Mouse (Mus musculus): ENCODE results near the gene Lrp1. TPM values are rescaled to one million over a fixed set of nuclear protein-coding genes. Genes with fewer than 3 reads are reported as not detected.

Gene Lrp1
- polyA plus RNA-seq, 1 experiment from 2014 or later = 67.1 TPM

GRCm38 (mm10) chr10:127581291-127581690, 39.7 kb downstream of the Lrp1 start:
- Histone ChIP-seq H3K27ac (ENCODE audit: low read depth, low read length) (no peak overlapping the region), H3K27me3 (ENCODE audit: control insufficient read depth, insufficient read depth, low read length) (no peaks in the 10 kb centered on the region), H3K36me3 (ENCODE audit: control insufficient read depth, insufficient read depth, low read length) (peaks cover 15% of the 10 kb centered on the region), H3K4me2 (replicated peaks; ENCODE audit: low read depth, low read length) (no peak overlapping the region), H3K4me1 (replicated peaks; ENCODE audit: control insufficient read depth, insufficient read depth, low read length) (no peaks in the 10 kb centered on the region), H3K9me3 (ENCODE audit: control insufficient read depth, low read length) (no peaks in the 10 kb centered on the region), H3K9ac (ENCODE audit: low read depth, low read length) (no peak overlapping the region), H3K4me3 (ENCODE audit: low read depth, low read length) (no peak overlapping the region)
- WGBS = 91% methylated on average over 9 of the region's 9 CpGs
- ATAC-seq (ENCODE audit: low FRiP score) = no peak
- DNase-seq (ENCODE audit: low spot score) = no peak

DNA sequence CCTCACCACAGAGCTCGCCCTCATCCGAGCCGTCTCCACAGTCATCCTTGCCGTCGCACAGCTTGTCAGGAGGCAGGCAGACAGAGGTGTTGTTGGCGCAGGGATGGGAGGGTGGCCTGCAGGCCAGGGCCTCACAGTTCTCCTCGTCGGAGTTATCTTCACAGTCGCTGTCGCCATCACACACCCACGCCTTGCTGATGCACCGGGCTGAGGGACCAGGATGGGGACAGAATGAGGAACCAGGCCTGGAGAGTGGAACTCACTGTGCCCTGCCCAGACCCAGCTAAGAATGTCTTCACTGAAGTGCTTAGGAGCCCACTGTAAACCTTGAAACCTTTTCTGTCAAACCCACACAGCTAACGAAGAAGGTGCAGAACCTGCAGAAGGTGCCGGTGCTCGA, 43.0 kb downstream of the Lrp1 start:
- no peak for DNase-seq (ENCODE audit: low spot score)
- no peak overlapping the region for H3K4me3 ChIP-seq (ENCODE audit: low read depth, low read length)
- H3K4me2 ChIP-seq (replicated peaks; ENCODE audit: low read depth, low read length) = no peak overlapping the region
- H3K4me1 ChIP-seq (replicated peaks; ENCODE audit: control insufficient read depth, insufficient read depth, low read length) = no peaks in the 10 kb centered on the region
- no peak overlapping the region for H3K27ac ChIP-seq (ENCODE audit: low read depth, low read length)
- H3K27me3 ChIP-seq (ENCODE audit: control insufficient read depth, insufficient read depth, low read length) = no peaks in the 10 kb centered on the region
- H3K36me3 ChIP-seq (ENCODE audit: control insufficient read depth, insufficient read depth, low read length) = peaks cover 30% of the 10 kb centered on the region
- no peaks in the 10 kb centered on the region for H3K9me3 ChIP-seq (ENCODE audit: control insufficient read depth, low read length)
- ATAC-seq (ENCODE audit: low FRiP score) = no peak
- H3K9ac ChIP-seq (ENCODE audit: low read depth, low read length) = no peak overlapping the region
- WGBS = 91% methylated on average over 15 of the region's 15 CpGs

GRCm38 (mm10) chr10:127577156-127577555, 43.8 kb downstream of the Lrp1 start:
- Histone ChIP-seq H3K9ac (ENCODE audit: low read depth, low read length) (no peak overlapping the region), H3K4me2 (replicated peaks; ENCODE audit: low read depth, low read length) (no peak overlapping the region), H3K36me3 (ENCODE audit: control insufficient read depth, insufficient read depth, low read length) (peaks cover 30% of the 10 kb centered on the region), H3K4me3 (ENCODE audit: low read depth, low read length) (no peak overlapping the region), H3K27me3 (ENCODE audit: control insufficient read depth, insufficient read depth, low read length) (no peaks in the 10 kb centered on the region), H3K4me1 (replicated peaks; ENCODE audit: control insufficient read depth, insufficient read depth, low read length) (no peaks in the 10 kb centered on the region), H3K27ac (ENCODE audit: low read depth, low read length) (no peak overlapping the region), H3K9me3 (ENCODE audit: control insufficient read depth, low read length) (no peaks in the 10 kb centered on the region)
- no peak for DNase-seq (ENCODE audit: low spot score)
- no peak for ATAC-seq (ENCODE audit: low FRiP score)
- 88% methylated on average over 9 of the region's 9 CpGs for WGBS

GRCm38 (mm10) chr10:127576381-127576961, 44.5 kb downstream of the Lrp1 start:
- Histone ChIP-seq H3K9ac (ENCODE audit: low read depth, low read length) (no peak overlapping the region), H3K4me2 (replicated peaks; ENCODE audit: low read depth, low read length) (no peak overlapping the region), H3K9me3 (ENCODE audit: control insufficient read depth, low read length) (no peaks in the 10 kb centered on the region), H3K27me3 (ENCODE audit: control insufficient read depth, insufficient read depth, low read length) (no peaks in the 10 kb centered on the region), H3K4me3 (ENCODE audit: low read depth, low read length) (no peak overlapping the region), H3K27ac (ENCODE audit: low read depth, low read length) (no peak overlapping the region), H3K4me1 (replicated peaks; ENCODE audit: control insufficient read depth, insufficient read depth, low read length) (no peaks in the 10 kb centered on the region), H3K36me3 (ENCODE audit: control insufficient read depth, insufficient read depth, low read length) (peaks cover 29% of the 10 kb centered on the region)
- no peak for ATAC-seq (ENCODE audit: low FRiP score)
- peak; percentile 48 for DNase-seq (ENCODE audit: low spot score)
- WGBS = 67% methylated on average over 18 of the region's 18 CpGs

DNA sequence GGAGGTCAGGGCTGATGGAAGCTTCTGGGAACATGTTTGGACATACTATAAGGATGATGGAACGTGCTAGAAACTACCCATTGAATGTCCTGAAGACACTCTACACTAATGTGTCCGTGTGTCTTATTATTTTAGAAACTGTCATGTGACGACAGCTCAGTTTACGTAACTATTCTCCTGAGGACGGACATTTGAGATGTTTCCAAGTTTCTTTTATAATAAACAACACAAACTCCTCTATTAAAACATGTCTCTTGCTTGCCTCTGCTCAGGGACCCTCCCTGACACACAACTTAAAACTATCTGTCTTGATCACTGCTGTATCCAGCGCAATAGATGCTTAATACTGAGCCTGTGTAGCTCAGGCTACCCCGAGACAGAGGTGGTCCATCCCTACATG, 45.2 kb downstream of the Lrp1 start:
- H3K9ac ChIP-seq (ENCODE audit: low read depth, low read length) = no peak overlapping the region
- WGBS = 90% methylated on average over 7 of the region's 7 CpGs
- no peaks in the 10 kb centered on the region for H3K27me3 ChIP-seq (ENCODE audit: control insufficient read depth, insufficient read depth, low read length)
- H3K4me1 ChIP-seq (replicated peaks; ENCODE audit: control insufficient read depth, insufficient read depth, low read length) = no peaks in the 10 kb centered on the region
- no peak overlapping the region for H3K4me3 ChIP-seq (ENCODE audit: low read depth, low read length)
- DNase-seq (ENCODE audit: low spot score) (no peak), ATAC-seq (ENCODE audit: low FRiP score) (no peak)
- peaks cover 31% of the 10 kb centered on the region for H3K36me3 ChIP-seq (ENCODE audit: control insufficient read depth, insufficient read depth, low read length)
- H3K4me2 ChIP-seq (replicated peaks; ENCODE audit: low read depth, low read length) = no peak overlapping the region
- no peaks in the 10 kb centered on the region for H3K9me3 ChIP-seq (ENCODE audit: control insufficient read depth, low read length)
- H3K27ac ChIP-seq (ENCODE audit: low read depth, low read length) = no peak overlapping the region

- H3K4me3 ChIP-seq (ENCODE audit: low read depth, low read length) = no peak overlapping the region
- H3K27me3 ChIP-seq (ENCODE audit: control insufficient read depth, insufficient read depth, low read length) = no peaks in the 10 kb centered on the region
- no peak overlapping the region for H3K9ac ChIP-seq (ENCODE audit: low read depth, low read length)
- 86% methylated on average over 5 of the region's 5 CpGs for WGBS
- no peak overlapping the region for H3K27ac ChIP-seq (ENCODE audit: low read depth, low read length)
- ATAC-seq (ENCODE audit: low FRiP score) (no peak), DNase-seq (ENCODE audit: low spot score) (no peak)
- H3K36me3 ChIP-seq (ENCODE audit: control insufficient read depth, insufficient read depth, low read length) = peaks cover 31% of the 10 kb centered on the region; the same call in 1 of the 2 replicates
- H3K4me2 ChIP-seq (replicated peaks; ENCODE audit: low read depth, low read length) = no peak overlapping the region
- no peaks in the 10 kb centered on the region for H3K4me1 ChIP-seq (replicated peaks; ENCODE audit: control insufficient read depth, insufficient read depth, low read length)
- no peaks in the 10 kb centered on the region for H3K9me3 ChIP-seq (ENCODE audit: control insufficient read depth, low read length)
Observed at GRCm38 (mm10) chr10:127572281-127572680, 48.7 kb downstream of the Lrp1 start.

DNA sequence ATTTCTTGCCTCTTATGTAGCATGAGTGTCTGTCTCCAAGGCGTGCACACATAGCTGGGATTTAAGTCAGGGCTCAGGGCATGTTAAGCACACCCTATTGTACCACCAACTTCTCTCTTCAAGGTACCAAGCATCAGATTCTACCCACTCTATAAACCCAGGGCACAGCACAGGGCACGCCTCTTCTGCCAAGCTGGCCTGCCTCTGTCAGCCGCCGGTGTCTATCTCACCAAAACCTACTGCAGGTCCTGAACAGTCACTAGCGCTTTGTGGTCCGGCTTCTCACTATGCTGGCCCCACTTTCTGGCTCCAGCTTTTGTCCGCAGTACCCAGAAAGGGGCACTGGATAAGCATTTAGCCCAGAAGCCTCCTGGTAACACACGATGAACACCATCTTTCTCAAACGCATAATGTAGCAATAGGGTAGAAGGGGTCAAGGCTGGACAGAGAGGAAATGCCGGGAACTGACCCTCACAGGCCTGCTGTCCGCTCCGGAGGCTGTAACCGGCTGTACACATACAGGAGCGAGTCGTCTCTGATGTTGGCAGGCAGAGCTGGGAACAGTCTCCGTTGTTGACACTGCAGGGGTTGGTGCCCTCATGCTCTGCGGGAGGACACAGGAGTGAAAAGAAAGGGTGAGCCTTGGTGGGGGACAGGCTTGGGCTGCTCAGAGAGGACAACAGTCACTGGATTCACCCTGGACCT, 49.9 kb downstream of the Lrp1 start:
- Histone ChIP-seq H3K36me3 (ENCODE audit: control insufficient read depth, insufficient read depth, low read length) (peaks cover 27% of the 10 kb centered on the region; the same call in 1 of the 2 replicates), H3K9me3 (ENCODE audit: control insufficient read depth, low read length) (no peaks in the 10 kb centered on the region), H3K4me1 (replicated peaks; ENCODE audit: control insufficient read depth, insufficient read depth, low read length) (no peaks in the 10 kb centered on the region), H3K27ac (ENCODE audit: low read depth, low read length) (no peak overlapping the region), H3K27me3 (ENCODE audit: control insufficient read depth, insufficient read depth, low read length) (no peaks in the 10 kb centered on the region), H3K4me2 (replicated peaks; ENCODE audit: low read depth, low read length) (no peak overlapping the region), H3K9ac (ENCODE audit: low read depth, low read length) (no peak overlapping the region), H3K4me3 (ENCODE audit: low read depth, low read length) (no peak overlapping the region)
- ATAC-seq (ENCODE audit: low FRiP score) = no peak
- DNase-seq (ENCODE audit: low spot score) = no peak
- 88% methylated on average over 17 of the region's 17 CpGs for WGBS

- Histone ChIP-seq H3K4me1 (replicated peaks; ENCODE audit: control insufficient read depth, insufficient read depth, low read length) (no peaks in the 10 kb centered on the region), H3K36me3 (ENCODE audit: control insufficient read depth, insufficient read depth, low read length) (peaks cover 26% of the 10 kb centered on the region; the same call in 1 of the 2 replicates), H3K4me3 (ENCODE audit: low read depth, low read length) (no peak overlapping the region), H3K27me3 (ENCODE audit: control insufficient read depth, insufficient read depth, low read length) (no peaks in the 10 kb centered on the region), H3K27ac (ENCODE audit: low read depth, low read length) (no peak overlapping the region), H3K4me2 (replicated peaks; ENCODE audit: low read depth, low read length) (no peak overlapping the region), H3K9ac (ENCODE audit: low read depth, low read length) (no peak overlapping the region), H3K9me3 (ENCODE audit: control insufficient read depth, low read length) (no peaks in the 10 kb centered on the region)
- ATAC-seq (ENCODE audit: low FRiP score) = no peak
- DNase-seq (ENCODE audit: low spot score) = no peak
- WGBS = 90% methylated on average over 6 of the region's 6 CpGs
Observed at GRCm38 (mm10) chr10:127570384-127570783, 50.6 kb downstream of the Lrp1 start.

- no peaks in the 10 kb centered on the region for H3K4me1 ChIP-seq (replicated peaks; ENCODE audit: control insufficient read depth, insufficient read depth, low read length)
- 46% methylated on average over 3 of the region's 3 CpGs for WGBS
- no peak overlapping the region for H3K9ac ChIP-seq (ENCODE audit: low read depth, low read length)
- no peak overlapping the region for H3K27ac ChIP-seq (ENCODE audit: low read depth, low read length)
- no peaks in the 10 kb centered on the region for H3K9me3 ChIP-seq (ENCODE audit: control insufficient read depth, low read length)
- no peak overlapping the region for H3K4me3 ChIP-seq (ENCODE audit: low read depth, low read length)
- H3K27me3 ChIP-seq (ENCODE audit: control insufficient read depth, insufficient read depth, low read length) = no peaks in the 10 kb centered on the region
- ATAC-seq (ENCODE audit: low FRiP score) (no peak), DNase-seq (ENCODE audit: low spot score) (peak; percentile 89)
- H3K4me2 ChIP-seq (replicated peaks; ENCODE audit: low read depth, low read length) = no peak overlapping the region
- H3K36me3 ChIP-seq (ENCODE audit: control insufficient read depth, insufficient read depth, low read length) = peaks cover 23% of the 10 kb centered on the region; the same call in 1 of the 2 replicates
Observed at GRCm38 (mm10) chr10:127569450-127569849, 51.5 kb downstream of the Lrp1 start.
